Mouse (Mus musculus) layer of hippocampus, adult 18-20 months (tissue): ENCODE measurements around the gene Rad51b. TPM values are rescaled to one million over a fixed set of nuclear protein-coding genes. Genes with fewer than 3 reads are reported as not detected.

Source experiments
- DNase-seq, 2 experiments: peaks; one replicate each; pipeline ENCODE4 v3.0.0; 2022; ENCODE audit warnings: low spot score in 2 of 2
- total RNA-seq, 2 experiments: library from RNA; stranded (reverse); gene quantifications; 2 replicates each; pipeline ENCODE4 v1.2.3; 2021

Rad51b gene
- total RNA-seq, 2 experiments from 2014 or later = 0.17 TPM; not detected in 1

GRCm38 (mm10) chr12:79327868-79328267 lies 30.8 kb downstream of the Rad51b start:
- DNase-seq = no peak

- no peak for DNase-seq
Measured at GRCm38 (mm10) chr12:79330571-79330970, 33.5 kb downstream of the Rad51b start.

GRCm38 (mm10) chr12:79331722-79332121 lies 34.6 kb downstream of the Rad51b start:
- DNase-seq = no peak

GRCm38 (mm10) chr12:79338791-79339190 lies 41.7 kb downstream of the Rad51b start:
- DNase-seq = no peak

GRCm38 (mm10) chr12:79340513-79340912 lies 43.4 kb downstream of the Rad51b start:
- DNase-seq = no peak

- no peak for DNase-seq
Measured at GRCm38 (mm10) chr12:79341291-79341845, 44.3 kb downstream of the Rad51b start.

GRCm38 (mm10) chr12:79346198-79346733 lies 49.2 kb downstream of the Rad51b start:
- no peak for DNase-seq

- DNase-seq = peak; percentile 33 to 86
Measured at GRCm38 (mm10) chr12:79347643-79348042, 50.6 kb downstream of the Rad51b start.

GRCm38 (mm10) chr12:79351461-79351860 lies 54.4 kb downstream of the Rad51b start:
- DNase-seq = no peak

- peak in 1 of 2 experiments; percentile 20 for DNase-seq
Measured at GRCm38 (mm10) chr12:79352086-79352741, 55.1 kb downstream of the Rad51b start.

- no peak for DNase-seq
Measured at GRCm38 (mm10) chr12:79352742-79353114, 55.6 kb downstream of the Rad51b start.

- no peak for DNase-seq
Measured at GRCm38 (mm10) chr12:79353356-79353755, 56.3 kb downstream of the Rad51b start.

- no peak for DNase-seq
Measured at GRCm38 (mm10) chr12:79354621-79355020, 57.5 kb downstream of the Rad51b start.

GRCm38 (mm10) chr12:79356138-79356537 lies 59.1 kb downstream of the Rad51b start:
- no peak for DNase-seq

GRCm38 (mm10) chr12:79357631-79358030 lies 60.5 kb downstream of the Rad51b start:
- DNase-seq = no peak

- DNase-seq = peak; percentile 8 to 76
Measured at GRCm38 (mm10) chr12:79358613-79359218, 61.6 kb downstream of the Rad51b start.

GRCm38 (mm10) chr12:79359404-79359803 lies 62.3 kb downstream of the Rad51b start:
- no peak for DNase-seq

GRCm38 (mm10) chr12:79362219-79362618 lies 65.1 kb downstream of the Rad51b start:
- no peak for DNase-seq

- no peak for DNase-seq
Measured at GRCm38 (mm10) chr12:79364284-79364683, 67.2 kb downstream of the Rad51b start.

- no peak for DNase-seq
Measured at GRCm38 (mm10) chr12:79368818-79369217, 71.7 kb downstream of the Rad51b start.

GRCm38 (mm10) chr12:79369512-79370165 lies 72.6 kb downstream of the Rad51b start:
- DNase-seq = no peak

GRCm38 (mm10) chr12:79372697-79373096 lies 75.6 kb downstream of the Rad51b start:
- no peak for DNase-seq
